Mouse (Mus musculus): ENCODE measurements around the gene Heatr5a.

Heatr5a gene

DNA sequence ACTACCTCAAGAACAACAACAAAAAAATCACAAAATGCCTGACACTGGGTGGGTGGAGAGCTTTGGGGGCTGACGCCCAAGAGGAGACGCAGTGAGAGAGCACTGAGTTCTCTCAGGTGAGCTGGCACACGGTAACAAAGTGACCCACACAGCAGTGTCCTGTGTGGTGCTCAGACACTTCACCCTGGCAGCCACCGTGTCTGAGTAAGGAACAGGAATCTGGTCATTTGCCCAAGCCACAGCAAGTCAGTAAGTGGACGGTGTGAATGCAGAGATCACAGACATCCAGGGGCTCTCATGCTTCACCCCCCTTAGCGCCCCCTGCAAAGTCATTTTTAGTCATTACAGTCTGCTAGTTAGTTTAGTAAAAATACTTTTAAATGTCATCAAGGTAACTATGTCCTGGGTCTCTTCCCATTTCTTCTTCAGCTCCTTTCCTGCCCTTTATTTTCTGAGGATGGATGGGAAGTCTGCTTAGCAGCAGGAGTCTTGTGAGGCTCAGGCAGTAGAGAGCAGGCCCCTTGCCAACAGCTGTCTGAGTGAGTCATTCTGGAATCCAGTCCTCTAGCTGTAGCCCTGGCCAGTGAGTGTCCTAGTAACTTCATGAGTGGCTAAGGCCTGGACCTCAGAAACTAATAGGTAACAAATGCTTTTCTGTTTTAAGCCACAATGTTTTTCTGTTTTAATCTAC lies 88.4 kb downstream of the Heatr5a start:
- DNase-seq, result peak; percentile 63 to 77

DNA sequence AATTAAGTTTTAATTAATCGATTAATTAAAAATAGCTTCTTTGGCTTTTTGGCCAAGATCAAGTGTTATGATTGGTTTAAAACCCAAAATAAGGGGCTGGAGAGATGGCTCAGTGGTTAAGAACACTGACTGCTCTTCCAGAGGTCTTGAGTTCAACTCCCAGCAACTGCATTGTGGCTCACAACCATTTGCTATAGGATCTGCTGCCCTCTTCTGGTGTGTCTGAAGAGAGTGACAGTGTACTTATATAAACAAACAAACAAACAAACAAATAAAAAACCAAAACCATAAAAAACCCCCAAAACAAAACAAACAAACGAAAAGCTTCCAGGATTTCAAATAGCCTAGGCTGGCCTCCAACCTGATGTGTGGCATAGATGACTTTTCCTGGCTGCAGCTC lies 89.3 kb downstream of the Heatr5a start:
- DNase-seq, result no peak

DNA sequence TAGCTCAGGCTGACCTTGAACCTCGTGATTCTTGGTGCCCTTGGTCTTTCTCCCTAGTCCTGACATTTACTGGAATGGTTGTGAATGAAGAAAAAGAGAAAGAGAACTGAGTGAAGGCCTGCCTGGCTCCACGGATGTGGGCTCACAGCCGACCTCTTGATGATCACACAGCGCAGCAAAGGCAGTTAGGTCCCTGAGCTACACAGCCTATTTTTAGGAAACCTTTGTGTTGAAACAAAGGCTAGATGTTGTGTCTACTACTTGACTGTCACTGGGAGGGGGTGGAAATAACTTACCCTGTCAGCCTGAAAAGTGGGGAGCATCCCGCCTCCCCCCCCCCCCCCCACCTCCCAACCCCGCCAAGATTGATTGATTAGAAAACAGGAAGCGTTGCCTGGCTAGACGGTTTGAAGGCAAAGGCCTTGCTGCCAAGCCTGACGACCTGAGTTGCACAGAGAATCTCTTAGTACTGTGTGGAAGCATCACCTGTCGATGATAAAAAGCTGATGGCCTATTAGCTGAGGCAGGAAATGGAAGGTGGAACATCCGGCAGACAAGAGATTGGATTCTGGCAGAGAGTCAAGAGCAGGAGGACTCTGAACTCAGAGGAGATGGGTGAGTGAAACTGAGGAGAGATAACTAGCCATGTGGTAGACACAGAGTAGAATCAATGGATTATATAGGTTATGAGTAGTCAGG lies 99.5 kb downstream of the Heatr5a start:
- DNase-seq, result no peak

DNA sequence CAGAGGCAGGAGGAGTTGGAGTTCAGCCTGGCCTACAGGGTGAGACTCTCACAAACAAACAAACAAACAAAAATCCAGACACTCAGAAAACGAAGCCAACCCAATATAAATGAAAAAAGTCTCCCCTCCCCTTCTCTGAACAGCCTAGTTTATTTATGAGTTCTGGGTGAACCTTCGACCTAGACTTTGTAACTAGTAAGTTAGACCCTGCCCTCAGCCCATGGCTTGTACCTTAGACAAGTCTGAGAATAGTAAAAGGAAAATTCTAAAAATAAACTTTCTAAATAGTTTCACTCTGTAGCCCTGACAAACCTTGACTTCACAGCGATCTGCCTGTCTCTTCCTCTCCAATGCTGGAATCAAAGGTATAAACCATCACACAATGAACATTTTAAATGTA lies 101.6 kb downstream of the Heatr5a start:
- no peak for DNase-seq

DNA sequence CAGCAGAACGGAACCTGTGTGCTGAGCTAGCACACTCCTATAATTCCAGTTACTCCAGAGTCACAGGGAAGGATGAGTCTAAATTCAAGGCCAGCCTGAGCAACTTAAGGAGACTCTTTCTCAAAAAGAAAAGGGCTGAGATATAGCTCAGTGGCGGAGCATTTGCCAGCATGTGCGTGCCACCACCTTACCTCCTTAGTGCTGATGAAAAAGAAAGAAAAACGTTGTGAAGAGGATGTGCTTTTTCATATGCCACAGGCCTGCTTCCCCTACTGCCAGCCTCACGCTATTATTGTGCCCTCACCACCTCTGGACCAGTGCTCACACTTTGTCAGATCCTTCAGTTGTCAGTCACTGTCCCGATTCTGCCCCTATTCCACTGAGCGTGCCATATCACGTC lies 104.0 kb downstream of the Heatr5a start:
- DNase-seq, result no peak

DNA sequence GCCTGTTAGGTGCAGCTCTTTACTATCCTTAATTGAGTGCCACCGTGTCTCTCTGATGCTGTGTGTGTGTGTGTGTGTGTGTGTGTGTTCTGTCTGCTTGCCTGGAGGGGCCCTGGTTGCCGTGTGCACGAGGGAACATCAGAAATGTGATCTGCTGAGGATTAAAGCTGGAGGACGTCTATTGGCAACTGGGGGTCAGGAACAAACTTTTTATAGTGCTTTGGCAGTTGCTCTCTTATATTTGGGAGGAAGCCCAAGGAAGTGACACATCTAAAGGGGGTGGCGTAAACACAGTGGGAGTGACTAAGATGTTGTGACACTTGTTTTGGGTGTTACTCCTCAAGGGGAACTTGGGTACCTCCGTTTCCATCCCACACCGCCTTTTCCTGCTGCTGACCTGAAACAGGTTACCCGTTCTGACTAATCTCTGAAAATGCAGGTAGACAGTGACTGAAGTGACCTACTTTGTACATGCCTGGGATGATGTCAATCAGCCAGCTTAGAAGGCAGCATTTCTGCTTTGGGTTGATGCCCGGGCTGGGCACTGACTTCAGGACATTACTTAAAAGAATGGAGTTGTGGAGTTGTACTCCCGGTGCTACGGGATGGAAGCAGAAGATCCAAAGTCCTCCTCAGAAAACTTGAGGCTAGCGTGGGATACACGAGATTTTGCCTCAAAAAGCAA lies 104.8 kb downstream of the Heatr5a start:
- peak; percentile 60 to 71 for DNase-seq

DNA sequence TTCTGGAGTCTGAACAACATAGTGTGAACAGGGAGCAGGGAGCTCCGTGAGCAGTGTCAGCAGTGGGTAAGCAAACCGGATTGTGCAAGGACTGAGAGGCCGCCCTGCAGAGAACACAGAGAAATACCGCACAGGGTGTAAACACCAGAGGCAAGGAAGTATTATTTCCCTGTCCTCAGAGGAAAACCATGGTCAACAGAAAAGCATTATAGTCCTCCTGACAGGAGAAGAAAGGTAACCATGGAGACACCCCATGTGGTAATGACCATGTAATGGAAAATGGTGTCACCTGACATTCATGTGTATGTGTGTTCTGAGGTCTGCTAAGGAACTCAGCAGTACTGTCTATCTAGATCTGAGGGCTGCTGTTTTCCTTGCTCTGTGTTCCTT lies 105.3 kb downstream of the Heatr5a start:
- DNase-seq, result peak; percentile 77 to 86

DNA sequence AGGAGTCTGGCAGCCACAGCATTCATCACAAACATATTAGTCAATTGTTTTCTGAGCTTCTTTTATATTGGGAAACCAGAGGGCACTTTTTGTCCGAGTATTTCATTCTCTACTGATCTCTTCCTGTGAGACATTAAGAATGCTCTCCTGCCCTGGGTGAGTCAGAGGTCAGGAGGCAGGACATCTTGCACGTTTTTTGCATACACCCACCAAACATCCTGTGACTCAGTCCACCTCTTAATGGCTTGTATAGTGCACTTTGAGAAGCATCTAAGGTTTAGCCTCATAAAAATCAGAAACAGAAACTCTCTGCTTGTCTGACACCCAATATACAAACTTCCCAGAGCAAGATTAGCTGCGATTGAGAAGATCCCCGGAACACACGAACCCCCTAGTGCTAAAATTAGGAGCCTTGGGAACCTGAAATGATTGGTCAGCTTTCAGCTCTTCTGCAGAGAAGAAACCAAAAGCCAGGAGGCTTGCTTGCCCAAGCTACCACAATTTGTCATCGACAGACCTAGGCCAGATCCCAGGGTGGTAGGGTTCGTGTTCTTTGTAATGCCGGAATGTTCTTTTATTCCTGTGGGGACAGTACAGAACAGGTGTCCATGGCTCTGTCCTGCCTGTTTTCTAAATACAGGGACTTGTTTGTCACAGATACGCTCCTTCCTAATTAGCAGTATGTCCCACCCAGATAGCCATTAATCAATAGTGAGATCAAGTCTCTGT lies 105.9 kb downstream of the Heatr5a start:
- DNase-seq, result peak; percentile 39 to 52

DNA sequence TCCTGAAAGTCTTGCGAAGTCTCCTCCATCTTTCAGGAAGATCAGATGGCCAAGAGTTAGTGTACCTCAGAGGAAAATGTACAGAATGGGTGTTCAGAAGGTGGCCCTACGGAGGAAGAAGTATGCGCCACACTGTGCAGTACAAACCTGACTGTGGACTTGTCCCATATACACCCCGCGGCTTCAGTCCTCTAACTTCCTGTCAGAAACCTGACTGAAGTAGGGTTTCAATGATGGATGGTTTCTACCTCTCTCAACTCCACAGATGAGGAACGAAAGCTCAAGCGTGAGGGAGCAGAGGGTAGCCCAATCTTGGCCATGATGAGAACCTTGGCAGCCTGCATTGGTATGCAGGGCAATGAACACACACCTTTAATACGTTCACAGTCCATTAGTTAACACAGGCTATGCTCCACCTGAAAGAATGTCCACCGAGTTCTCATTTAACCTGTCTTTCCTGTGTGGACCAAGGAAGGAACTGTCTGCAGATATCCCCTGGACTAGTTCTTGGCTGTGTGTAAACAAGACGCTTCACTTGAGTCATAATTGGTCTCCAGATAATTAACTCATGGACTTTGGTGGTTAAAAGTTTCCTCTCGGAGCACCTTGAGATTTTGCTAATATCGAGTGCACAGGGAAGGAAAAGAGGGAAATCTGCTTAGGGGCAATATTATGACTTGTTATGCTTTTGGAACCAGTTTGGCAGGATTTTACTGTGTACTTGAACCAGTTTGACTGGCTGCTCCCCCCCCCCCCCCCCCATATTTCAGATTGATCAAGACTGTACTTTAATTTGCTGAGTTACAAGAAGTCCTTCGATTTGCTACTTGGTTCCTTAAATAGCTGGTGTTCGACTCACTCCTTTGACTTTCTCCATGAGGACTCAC lies 107.8 kb downstream of the Heatr5a start:
- no peak for DNase-seq

DNA sequence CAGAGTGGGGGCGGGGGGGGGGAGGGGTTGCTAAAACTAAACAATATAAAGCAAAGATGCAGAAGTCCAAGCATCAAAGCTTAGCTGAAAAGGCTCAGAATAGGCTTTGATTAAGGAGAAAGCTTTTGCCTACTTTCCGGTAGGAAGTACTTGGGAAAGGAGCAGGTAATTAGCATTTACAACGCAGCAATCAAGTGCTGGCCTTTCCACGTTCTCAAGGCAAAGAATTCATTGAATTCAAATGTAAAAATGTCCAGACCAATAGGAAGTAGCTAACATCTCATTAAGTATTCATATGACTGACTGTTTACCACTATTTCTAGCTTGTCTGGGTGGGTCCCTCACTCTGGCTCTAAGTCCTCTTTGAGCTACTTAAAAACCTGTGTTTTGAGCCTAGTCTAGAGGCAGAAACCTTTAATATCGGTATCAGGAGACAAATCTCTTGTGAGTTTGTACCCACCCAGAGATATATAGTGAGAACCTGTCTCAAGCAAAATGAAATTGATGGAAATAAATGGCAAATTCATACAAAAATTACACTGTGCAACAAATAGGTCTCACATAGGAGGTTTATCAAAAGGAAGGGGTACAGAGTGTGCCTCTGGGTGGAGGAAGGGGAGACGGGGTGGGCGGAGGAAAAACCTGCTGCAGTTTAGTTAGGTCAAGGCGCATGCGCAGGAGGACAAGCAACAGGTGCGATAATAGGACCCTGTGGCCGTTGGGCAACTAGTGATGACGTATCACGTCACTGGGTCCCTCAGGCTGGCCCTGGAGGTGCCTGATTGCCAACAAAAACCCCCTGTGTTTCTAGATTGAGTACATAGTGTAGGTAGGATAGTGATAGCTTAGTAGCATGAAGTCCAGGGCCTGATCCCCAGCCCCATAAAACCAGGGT lies 112.7 kb downstream of the Heatr5a start:
- DNase-seq, result no peak

DNA sequence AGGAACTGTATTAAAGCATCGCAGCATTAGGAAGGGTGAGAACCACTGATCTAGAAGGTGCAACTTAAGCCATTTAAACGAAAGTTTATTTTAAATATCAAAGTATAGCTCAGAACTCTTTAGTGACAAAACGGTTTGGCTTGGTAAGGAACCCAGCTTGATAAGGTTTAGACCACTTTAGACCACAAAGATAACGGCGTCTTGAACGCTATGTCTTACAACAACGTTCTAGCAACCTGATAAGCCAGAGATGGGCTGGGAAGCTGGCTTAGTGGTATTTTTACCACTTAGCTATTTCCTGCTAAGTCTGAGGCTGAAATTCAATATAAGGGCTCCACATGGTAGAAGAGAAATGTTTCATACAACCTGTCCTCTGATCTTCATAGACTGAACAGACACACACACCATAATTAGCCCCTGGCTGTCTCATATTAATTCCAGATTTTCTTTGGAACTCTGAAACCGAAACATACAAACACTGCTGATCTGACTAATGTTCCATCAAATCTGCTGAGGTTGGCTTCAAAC lies 114.3 kb downstream of the Heatr5a start:
- DNase-seq, result no peak

DNA sequence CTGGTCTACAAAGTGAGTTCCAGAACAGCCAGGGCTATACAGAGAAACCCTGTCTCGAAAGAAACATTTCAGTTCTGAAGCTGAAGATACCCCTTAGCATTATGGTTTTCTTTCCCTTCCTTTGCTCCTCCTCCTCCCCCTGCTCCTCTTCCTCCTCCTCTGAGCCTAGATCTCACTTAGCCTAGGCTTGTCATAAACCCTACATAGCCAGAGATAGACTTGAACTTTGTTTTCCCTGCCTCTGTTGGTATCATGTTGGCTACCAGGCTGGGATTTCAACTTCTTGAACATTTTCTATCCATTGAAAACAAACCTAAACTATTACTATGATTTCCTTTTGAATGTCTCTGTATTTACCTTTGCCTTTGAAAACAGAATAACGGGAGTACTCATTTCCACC lies 115.2 kb downstream of the Heatr5a start:
- no peak for DNase-seq

DNA sequence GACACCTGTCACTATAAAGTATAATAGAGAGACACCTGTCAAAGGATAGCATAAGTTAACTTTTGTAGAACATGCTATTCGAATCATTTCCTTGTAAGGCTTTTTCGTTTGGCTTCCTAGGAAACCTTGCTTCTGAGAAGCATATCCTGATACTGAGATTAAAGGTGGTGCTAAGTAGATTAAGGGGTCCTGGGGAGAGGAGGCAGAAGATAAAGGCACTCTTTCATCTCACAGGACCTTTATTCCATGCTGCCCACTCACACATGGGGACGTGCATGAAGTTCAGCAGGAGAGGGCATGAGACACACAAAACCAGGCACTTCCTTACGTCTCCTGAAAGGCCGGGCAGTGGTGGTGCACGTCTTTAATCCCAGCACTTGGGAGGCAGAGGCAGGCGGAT lies 115.7 kb downstream of the Heatr5a start:
- DNase-seq, result no peak

DNA sequence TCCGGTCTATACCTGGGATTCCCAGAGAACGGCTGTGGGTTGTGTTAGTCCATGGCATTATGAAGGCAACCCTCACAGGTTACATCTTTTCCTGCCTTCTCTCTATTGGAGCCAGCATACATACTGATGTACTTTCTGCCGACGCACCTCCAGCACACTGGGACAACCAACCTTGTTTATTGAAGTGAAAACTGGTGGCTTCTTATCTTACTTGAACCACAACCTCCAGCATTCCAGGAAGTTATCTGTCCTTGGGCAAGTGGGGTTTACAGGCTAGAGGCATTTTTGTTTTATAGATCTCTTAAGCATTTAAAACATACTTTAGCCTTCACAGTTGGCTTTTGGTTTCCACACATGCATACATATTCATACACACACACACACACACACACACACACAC lies 119.5 kb downstream of the Heatr5a start:
- DNase-seq, result no peak

DNA sequence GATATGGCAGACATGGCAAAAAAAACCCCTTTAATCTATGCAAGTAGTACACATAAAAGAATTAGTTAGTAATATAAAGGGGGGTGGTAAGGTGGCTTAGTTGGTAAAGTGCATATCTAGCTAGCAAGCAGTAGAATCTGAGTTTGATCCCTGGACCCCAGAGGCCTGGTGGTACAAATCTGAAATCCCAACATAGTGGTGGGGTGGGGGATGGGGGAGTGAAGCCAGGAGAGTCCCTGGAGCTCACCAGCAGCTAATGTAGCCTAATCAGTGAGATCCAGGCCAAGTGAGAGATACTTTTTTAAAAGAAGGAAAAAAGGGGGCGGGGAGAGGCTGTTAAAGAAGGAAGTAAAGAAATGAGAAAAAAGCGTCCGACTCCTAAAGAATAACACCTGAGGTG lies 120.0 kb downstream of the Heatr5a start:
- no peak for DNase-seq

DNA sequence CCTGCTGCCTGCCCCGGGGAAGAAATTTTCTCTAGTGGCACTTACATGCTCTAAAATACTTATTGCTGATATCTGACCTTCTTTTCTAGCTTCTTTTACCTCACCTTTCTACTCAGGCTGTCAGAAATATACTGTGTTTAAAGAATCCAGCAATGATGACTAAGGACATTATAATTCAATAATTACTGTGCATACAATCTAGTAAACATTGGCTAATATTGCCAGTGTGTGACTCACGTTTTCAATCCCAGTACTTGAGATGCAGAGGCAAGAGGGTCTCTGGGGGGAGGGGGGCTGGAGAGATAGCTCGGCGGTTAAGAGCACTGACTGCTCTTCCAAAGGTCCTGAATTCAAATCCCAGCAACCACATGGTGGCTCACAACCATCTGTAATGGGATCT lies 120.8 kb downstream of the Heatr5a start:
- no peak for DNase-seq

DNA sequence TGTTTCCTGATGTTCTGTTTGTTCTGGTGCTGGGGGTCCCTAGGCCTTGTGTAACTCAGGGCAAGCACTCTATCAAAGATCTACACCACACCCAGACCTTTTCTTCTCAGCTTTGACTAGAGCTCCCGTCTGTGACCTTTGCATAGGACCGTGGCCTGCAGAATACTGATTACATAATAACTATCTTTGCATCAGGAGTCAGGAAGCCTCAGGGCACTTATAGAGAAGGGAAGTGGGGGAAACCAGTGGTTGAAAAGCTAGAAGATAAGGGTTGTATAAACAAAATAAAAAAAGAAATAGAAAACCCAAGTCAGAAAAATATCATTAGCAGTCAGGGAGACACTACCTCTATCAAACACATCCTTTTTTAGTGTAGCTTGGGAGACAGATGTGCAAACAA lies 121.2 kb downstream of the Heatr5a start:
- DNase-seq, result no peak

DNA sequence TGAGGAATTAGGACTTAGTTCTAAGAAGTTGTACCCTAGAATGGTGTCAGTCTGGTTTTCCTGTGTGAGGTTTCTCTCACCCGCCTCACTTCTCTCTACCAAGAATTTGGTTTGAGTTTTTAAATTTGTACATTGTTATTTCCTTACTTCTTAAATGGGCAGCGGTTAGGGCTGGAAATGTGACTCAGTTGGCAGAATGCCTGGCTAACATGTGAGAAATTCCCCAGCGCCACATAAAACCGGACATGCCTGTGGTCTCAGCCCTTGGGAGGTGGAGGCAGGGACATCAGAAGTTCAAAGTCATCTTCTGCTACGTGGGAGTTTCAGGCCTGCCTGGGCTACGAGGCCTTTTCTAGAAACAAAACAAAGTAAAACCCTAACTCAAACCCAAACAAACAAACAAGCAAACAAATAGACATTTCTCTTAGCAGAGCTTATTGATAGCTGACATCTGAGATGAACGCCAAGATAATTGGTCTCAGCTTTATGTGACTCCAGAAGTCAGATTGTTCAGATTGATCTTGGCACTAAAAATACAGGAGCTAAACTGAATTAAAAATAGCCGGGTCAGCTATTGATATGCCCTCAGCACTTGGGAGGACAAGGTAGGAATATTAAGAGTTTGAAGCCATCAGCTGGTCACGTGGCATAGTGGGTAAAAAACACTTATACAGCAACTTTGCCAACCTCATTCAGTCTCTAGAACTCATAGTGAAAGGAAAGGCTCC lies 123.0 kb downstream of the Heatr5a start:
- DNase-seq, result peak; percentile 66 to 71

DNA sequence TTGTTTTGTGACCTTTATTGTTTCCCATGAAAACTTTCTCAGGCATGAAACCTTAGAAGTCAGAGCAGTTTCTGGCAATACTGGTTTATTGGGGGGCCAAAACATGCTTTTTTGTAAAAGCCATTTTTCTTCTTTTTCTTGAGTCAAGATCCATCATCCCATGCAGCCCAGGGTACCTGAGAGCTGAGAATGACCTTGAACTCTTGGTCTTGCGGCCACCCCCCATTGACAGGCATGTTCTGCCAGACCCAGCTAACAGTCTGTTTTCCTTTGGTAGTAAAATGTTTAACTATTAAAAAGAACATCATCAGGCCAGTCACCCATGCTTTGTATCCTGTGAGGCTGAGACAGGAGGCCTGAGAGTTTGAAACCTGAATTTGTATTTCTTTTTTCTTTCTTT lies 125.9 kb downstream of the Heatr5a start:
- DNase-seq, result no peak

DNA sequence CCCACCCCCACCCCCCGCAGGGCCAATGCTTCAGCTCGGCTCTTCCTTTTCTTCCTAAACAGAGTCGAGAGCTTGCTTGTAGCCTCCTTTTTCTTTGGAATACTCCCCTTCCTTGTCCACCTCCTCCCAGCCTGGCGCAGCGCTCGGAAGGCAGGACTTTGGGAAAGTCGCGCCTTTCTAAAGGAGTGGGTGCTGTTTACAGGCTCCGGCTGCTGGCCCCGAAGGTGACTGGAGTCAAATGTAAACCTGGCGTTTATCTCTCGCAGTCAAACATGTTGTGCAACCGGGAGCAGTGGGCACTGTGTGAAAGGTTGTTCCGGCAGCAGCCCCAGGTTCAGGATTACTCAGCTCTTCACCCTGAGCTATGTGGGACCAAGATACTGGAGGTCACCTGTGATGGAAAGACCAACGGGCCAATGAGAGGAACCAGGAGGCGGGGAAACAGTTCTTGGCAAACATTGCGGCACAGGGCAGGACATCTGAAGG lies 126.3 kb downstream of the Heatr5a start:
- DNase-seq, result peak; percentile 98
